Mouse (Mus musculus) intestine, embryonic 16.5 days (tissue): Measurements from ENCODE around the gene Itsn1. TPM values are rescaled to one million over a fixed set of nuclear protein-coding genes. Genes with fewer than 3 reads are reported as not detected.
A peak's percentile ranks its signal among the peaks of the same experiment; 100 is the strongest.

ENCODE experiments used
- ATAC-seq: fragments of 200-750 bp; cut with Nextera tagmentation; 2 replicates; pipeline ENCODE4 v1.8.0; 2017; ENCODE audit warnings: moderate TSS enrichment, moderate library complexity
- H3K27ac ChIP-seq: fragments of 300-500 bp; sonication (generic); 2 replicates; pipeline ENCODE4 v1.5.1; 2014; ENCODE audit warnings: mild to moderate bottlenecking, low read length
- H3K27me3 ChIP-seq: fragments of 300-500 bp; sonication (generic); replicated peaks from 2 replicates; pipeline ENCODE4 v1.6.1; 2014; ENCODE audit warnings: low read length, control low read depth, mixed read lengths; ENCODE audit not compliant: control insufficient read depth, insufficient read depth
- H3K36me3 ChIP-seq: fragments of 300-500 bp; sonication (generic); 2 replicates; pipeline ENCODE4 v1.6.1; 2014; ENCODE audit warnings: low read length, control low read depth; ENCODE audit not compliant: control insufficient read depth, insufficient read depth
- H3K4me1 ChIP-seq: fragments of 300-500 bp; sonication (generic); 2 replicates; pipeline ENCODE4 v1.6.1; 2014; ENCODE audit warnings: low read length, control low read depth, mixed read lengths; ENCODE audit not compliant: control insufficient read depth, insufficient read depth
- H3K4me2 ChIP-seq: fragments of 300-500 bp; sonication (generic); 2 replicates; pipeline ENCODE4 v1.6.1; 2014; ENCODE audit warnings: low read depth, low read length, control low read depth
- H3K4me3 ChIP-seq: fragments of 300-500 bp; sonication (generic); 2 replicates; pipeline ENCODE4 v1.5.1; 2014; ENCODE audit warnings: mild to moderate bottlenecking, low read length
- H3K9ac ChIP-seq: fragments of 300-500 bp; sonication (generic); 2 replicates; pipeline ENCODE4 v1.6.1; 2014; ENCODE audit warnings: low read depth, low read length
- H3K9me3 ChIP-seq: fragments of 300-500 bp; sonication (generic); 2 replicates; pipeline ENCODE4 v1.6.1; 2016; ENCODE audit warnings: low read length, control low read depth; ENCODE audit not compliant: control insufficient read depth
- WGBS: fragments of 180-500 bp; shearing (Covaris S2); extraction: QIAGEN DNeasy Blood & Tissue Kit; methylation state at CpG from one replicate; pipeline ENCODE4 v1.1.7; 2014; 5-methylcytosine and 5-hydroxymethylcytosine counted together
- polyA plus RNA-seq: library from polyadenylated mRNA; unstranded; fragments of >200 nt; fragmentation: Nextera tagmentation; extraction: Ambion mirVana; gene quantifications from 2 replicates; pipeline ENCODE4 v1.2.1, GENCODE M21; 2015

Itsn1 gene
- polyA plus RNA-seq, 1 experiment from 2014 or later, result 10.5 TPM

- no peak for ATAC-seq
- Histone ChIP-seq H3K27ac (no peak overlapping the region), H3K36me3 (peaks cover 7% of the 10 kb centered on the region; the same call in 1 of the 2 replicates), H3K4me3 (no peak overlapping the region), H3K27me3 (no peaks in the 10 kb centered on the region), H3K9me3 (no peaks in the 10 kb centered on the region), H3K4me1 (no peaks in the 10 kb centered on the region), H3K4me2 (no peak overlapping the region), H3K9ac (no peak overlapping the region)
- 87% methylated on average over 13 of the region's 13 CpGs for WGBS
Measured at GRCm38 (mm10) chr16:91793507-91794278, 64.6 kb downstream of the Itsn1 start.

- no peaks in the 10 kb centered on the region for H3K4me1 ChIP-seq
- WGBS, result 93% methylated on average over 7 of the region's 7 CpGs
- H3K4me3 ChIP-seq, result no peak overlapping the region
- H3K27ac ChIP-seq, result no peak overlapping the region
- no peak overlapping the region for H3K4me2 ChIP-seq
- no peaks in the 10 kb centered on the region for H3K9me3 ChIP-seq
- H3K27me3 ChIP-seq, result no peaks in the 10 kb centered on the region
- no peak for ATAC-seq
- peaks cover 7% of the 10 kb centered on the region; the same call in 1 of the 2 replicates for H3K36me3 ChIP-seq
- no peak overlapping the region for H3K9ac ChIP-seq
Measured at GRCm38 (mm10) chr16:91794306-91794705, 65.2 kb downstream of the Itsn1 start.

- H3K9ac ChIP-seq, result no peak overlapping the region
- no peaks in the 10 kb centered on the region for H3K27me3 ChIP-seq
- H3K4me2 ChIP-seq, result no peak overlapping the region
- no peak overlapping the region for H3K27ac ChIP-seq
- H3K4me3 ChIP-seq, result no peak overlapping the region
- no peaks in the 10 kb centered on the region for H3K9me3 ChIP-seq
- WGBS, result 93% methylated on average over 2 of the region's 2 CpGs
- H3K36me3 ChIP-seq, result peaks cover 7% of the 10 kb centered on the region; the same call in 1 of the 2 replicates
- H3K4me1 ChIP-seq, result no peaks in the 10 kb centered on the region
- ATAC-seq, result no peak
Measured at GRCm38 (mm10) chr16:91795044-91795443, 66.0 kb downstream of the Itsn1 start.

GRCm38 (mm10) chr16:91795606-91796005, 66.5 kb downstream of the Itsn1 start:
- H3K4me1 ChIP-seq, result no peaks in the 10 kb centered on the region
- peaks cover 7% of the 10 kb centered on the region; the same call in 1 of the 2 replicates for H3K36me3 ChIP-seq
- 96% methylated on average over 9 of the region's 9 CpGs for WGBS
- H3K4me3 ChIP-seq, result no peak overlapping the region
- H3K27ac ChIP-seq, result no peak overlapping the region
- no peak for ATAC-seq
- no peak overlapping the region for H3K4me2 ChIP-seq
- H3K9ac ChIP-seq, result no peak overlapping the region
- no peaks in the 10 kb centered on the region for H3K9me3 ChIP-seq
- no peaks in the 10 kb centered on the region for H3K27me3 ChIP-seq

- Histone ChIP-seq H3K4me2 (no peak overlapping the region), H3K27ac (no peak overlapping the region), H3K9me3 (no peaks in the 10 kb centered on the region), H3K36me3 (peaks cover 11% of the 10 kb centered on the region), H3K4me1 (no peaks in the 10 kb centered on the region), H3K27me3 (no peaks in the 10 kb centered on the region), H3K4me3 (no peak overlapping the region), H3K9ac (no peak overlapping the region)
- WGBS, result 93% methylated on average over 13 of the region's 13 CpGs
- ATAC-seq, result no peak
Measured at GRCm38 (mm10) chr16:91801426-91801825, 72.3 kb downstream of the Itsn1 start.

GRCm38 (mm10) chr16:91802461-91803062, 73.5 kb downstream of the Itsn1 start:
- no peak for ATAC-seq
- no peak overlapping the region for H3K27ac ChIP-seq
- no peak overlapping the region for H3K9ac ChIP-seq
- H3K27me3 ChIP-seq, result no peaks in the 10 kb centered on the region
- no peak overlapping the region for H3K4me2 ChIP-seq
- H3K9me3 ChIP-seq, result no peaks in the 10 kb centered on the region
- peaks cover 7% of the 10 kb centered on the region; the same call in 1 of the 2 replicates for H3K36me3 ChIP-seq
- H3K4me1 ChIP-seq, result no peaks in the 10 kb centered on the region
- no peak overlapping the region for H3K4me3 ChIP-seq
- 80% methylated on average over 5 of the region's 5 CpGs for WGBS

GRCm38 (mm10) chr16:91804418-91804817, 75.3 kb downstream of the Itsn1 start:
- WGBS, result 89% methylated on average over 8 of the region's 8 CpGs

GRCm38 (mm10) chr16:91804831-91805230, 75.8 kb downstream of the Itsn1 start:
- no peaks in the 10 kb centered on the region for H3K4me1 ChIP-seq
- peaks cover 7% of the 10 kb centered on the region; the same call in 1 of the 2 replicates for H3K36me3 ChIP-seq
- WGBS, result 70% methylated on average over 5 of the region's 5 CpGs
- H3K27me3 ChIP-seq, result no peaks in the 10 kb centered on the region
- H3K27ac ChIP-seq, result no peak overlapping the region
- no peak for ATAC-seq
- no peaks in the 10 kb centered on the region for H3K9me3 ChIP-seq
- H3K4me2 ChIP-seq, result no peak overlapping the region
- no peak overlapping the region for H3K9ac ChIP-seq
- no peak overlapping the region for H3K4me3 ChIP-seq

More at GRCm38 (mm10) chr16:91804418-91804817, 75.3 kb downstream of the Itsn1 start:
- Histone ChIP-seq H3K9ac (no peak overlapping the region), H3K27ac (no peak overlapping the region), H3K4me1 (no peaks in the 10 kb centered on the region), H3K4me3 (no peak overlapping the region), H3K4me2 (no peak overlapping the region), H3K27me3 (no peaks in the 10 kb centered on the region), H3K9me3 (no peaks in the 10 kb centered on the region), H3K36me3 (peaks cover 7% of the 10 kb centered on the region; the same call in 1 of the 2 replicates)
- peak; percentile 77 for ATAC-seq

- Histone ChIP-seq H3K4me3 (no peak overlapping the region), H3K27me3 (no peaks in the 10 kb centered on the region), H3K9me3 (no peaks in the 10 kb centered on the region), H3K9ac (no peak overlapping the region), H3K27ac (no peak overlapping the region), H3K4me1 (no peaks in the 10 kb centered on the region), H3K4me2 (no peak overlapping the region), H3K36me3 (no peaks in the 10 kb centered on the region)
- no peak for ATAC-seq
- 89% methylated on average over 7 of the region's 7 CpGs for WGBS
Measured at GRCm38 (mm10) chr16:91810235-91810634, 81.2 kb downstream of the Itsn1 start.
